ENCODE assay signal across 13 mouse cellular contexts in genomic region chr7:40751779-40752178, GRCm38 (mm10).
A peak's percentile ranks its signal among the peaks of the same experiment; 100 is the strongest.
DNase-seq lines count a peak whose midpoint lies in the region; ATAC-seq and TF ChIP-seq lines count a peak whose summit lies in the region.
"Had no signal": no experiment of that assay in that cellular context is flagged by ENCODE, and none has a peak within 500 bp of the region (broad histone marks: within the 10 kb centered on the region; RNA-seq: fewer than 3 reads in every experiment).

No protein-coding gene starts in this region.

- no peak overlapping the region for H3K4me3 ChIP-seq in forebrain, embryonic 15.5 days
- no peak overlapping the region for H3K4me3 ChIP-seq in midbrain, postnatal 0 days (ENCODE audit: low read depth, low read length)
- H3K4me3 ChIP-seq: embryonic facial prominence, embryonic 13.5 days; heart, adult 2 months; limb, embryonic 13.5 days had no signal

- H3K4me2 ChIP-seq in forebrain, embryonic 15.5 days (replicated peaks), result no peak overlapping the region
- H3K4me2 ChIP-seq in midbrain, postnatal 0 days (ENCODE audit: low read depth, low read length, poor library complexity, severe bottlenecking), result no peak overlapping the region
- H3K4me2 ChIP-seq: embryonic facial prominence, embryonic 13.5 days; limb, embryonic 13.5 days; lung, embryonic 14.5 days had no signal

- peak; percentile 83 for ATAC-seq in forebrain, embryonic 15.5 days (replicated peaks)
- ATAC-seq in midbrain, postnatal 0 days (ENCODE audit: low FRiP score), result no peak

- no peaks in the 10 kb centered on the region for H3K36me3 ChIP-seq in forebrain, embryonic 15.5 days
- H3K36me3 ChIP-seq in midbrain, postnatal 0 days (ENCODE audit: insufficient read depth, low read length), result no peaks in the 10 kb centered on the region
- H3K36me3 ChIP-seq: embryonic facial prominence, embryonic 13.5 days; limb, embryonic 13.5 days had no signal

- no peaks in the 10 kb centered on the region for H3K9me3 ChIP-seq in forebrain, embryonic 15.5 days
- H3K9me3 ChIP-seq in midbrain, postnatal 0 days (ENCODE audit: low read length), result no peaks in the 10 kb centered on the region
- H3K9me3 ChIP-seq: embryonic facial prominence, embryonic 13.5 days; limb, embryonic 13.5 days had no signal

- H3K9ac ChIP-seq in forebrain, embryonic 15.5 days (replicated peaks), result no peak overlapping the region
- H3K9ac ChIP-seq in midbrain, postnatal 0 days (replicated peaks; ENCODE audit: low read length, poor library complexity, severe bottlenecking), result no peak overlapping the region
- H3K9ac ChIP-seq: embryonic facial prominence, embryonic 13.5 days; limb, embryonic 13.5 days; lung, embryonic 14.5 days had no signal

- no peak for TF ChIP-seq CTCF in midbrain, postnatal 0 days (IDR thresholded peaks at IDR 0.05)

- peak overlapping the region; percentile 51 for H3K27ac ChIP-seq in forebrain, embryonic 15.5 days (replicated peaks)
- H3K27ac ChIP-seq in midbrain, postnatal 0 days (ENCODE audit: low read depth, low read length), result no peak overlapping the region
- H3K27ac ChIP-seq: embryonic facial prominence, embryonic 13.5 days; heart, adult 2 months; limb, embryonic 13.5 days had no signal

- H3K27me3 ChIP-seq in forebrain, embryonic 15.5 days, result no peaks in the 10 kb centered on the region
- H3K27me3 ChIP-seq in midbrain, postnatal 0 days (ENCODE audit: insufficient read depth, low read length), result no peaks in the 10 kb centered on the region
- H3K27me3 ChIP-seq: embryonic facial prominence, embryonic 13.5 days; limb, embryonic 13.5 days had no signal

- intact Hi-C loops in left cerebral cortex, postnatal 14 days (cut with DNase I), result no loop called here

- peak; percentile 11 for DNase-seq in kidney, postnatal 14 days
- no peak for DNase-seq in kidney, postnatal 4 days
- DNase-seq in brain, adult 2 months (ENCODE audit: low read depth, low spot score), result peak; percentile 28
- peak; percentile 66 for DNase-seq in midbrain, postnatal 0 days (ENCODE audit: low spot score)
- DNase-seq in embryo, embryonic 10 days (ENCODE audit: low spot score), result no peak
- no peak for DNase-seq in left cerebral cortex, postnatal 14 days (ENCODE audit: low spot score in 2 of 2)
- DNase-seq: adrenal gland, postnatal 36 days; cerebellum, adult 8-10 months; heart, adult 2 months; lung, embryonic 14.5 days had no signal

- WGBS in forebrain, embryonic 15.5 days, result 11% methylated on average over 2 of the region's 2 CpGs
- 33% methylated on average over 2 of the region's 2 CpGs for WGBS in midbrain, postnatal 0 days

- peaks cover 17% of the 10 kb centered on the region for H3K4me1 ChIP-seq in forebrain, embryonic 15.5 days
- no peaks in the 10 kb centered on the region for H3K4me1 ChIP-seq in midbrain, postnatal 0 days (ENCODE audit: insufficient read depth, low read length)
- H3K4me1 ChIP-seq: embryonic facial prominence, embryonic 13.5 days; limb, embryonic 13.5 days had no signal

Comparison
In these comparisons a context has a peak if more than half of its experiments do, and no peak if none do; other contexts are left out.
1. DNase-seq: peak in kidney, postnatal 14 days (single experiment), brain, adult 2 months (single experiment) and midbrain, postnatal 0 days (single experiment); none in kidney, postnatal 4 days (0 of 2), embryo, embryonic 10 days (single experiment) and left cerebral cortex, postnatal 14 days (0 of 2).